Mouse (Mus musculus) midbrain, embryonic 16.5 days (tissue): ENCODE data around the gene Nf1. TPM values are rescaled to one million over a fixed set of nuclear protein-coding genes. Genes with fewer than 3 reads are reported as not detected.

Experiments
- ATAC-seq: fragments of 200-750 bp; cut with Nextera tagmentation; 2 replicates; pipeline ENCODE4 v1.8.0; 2017; ENCODE audit warnings: moderate TSS enrichment
- H3K27ac ChIP-seq: fragments of 300-500 bp; sonication (generic); 2 replicates; pipeline ENCODE4 v1.5.1; 2014; ENCODE audit warnings: mild to moderate bottlenecking, low read length, mixed read lengths
- H3K27me3 ChIP-seq: fragments of 300-500 bp; sonication (generic); 2 replicates; pipeline ENCODE4 v1.6.1; 2014; ENCODE audit warnings: low read depth, low read length, mixed read lengths; ENCODE audit not compliant: control insufficient read depth, insufficient read depth
- H3K36me3 ChIP-seq: fragments of 300-500 bp; sonication (generic); 2 replicates; pipeline ENCODE4 v1.6.1; 2014; ENCODE audit warnings: mild to moderate bottlenecking, low read length, moderate library complexity, mixed read lengths; ENCODE audit not compliant: control insufficient read depth, insufficient read depth
- H3K4me1 ChIP-seq: fragments of 300-500 bp; sonication (generic); 2 replicates; pipeline ENCODE4 v1.6.1; 2014; ENCODE audit warnings: mild to moderate bottlenecking, low read length, mixed read lengths; ENCODE audit not compliant: control insufficient read depth, insufficient read depth
- H3K4me2 ChIP-seq: fragments of 300-500 bp; sonication (generic); 2 replicates; pipeline ENCODE4 v1.6.1; 2014; ENCODE audit warnings: mild to moderate bottlenecking, low read length, mixed read lengths
- H3K4me3 ChIP-seq: fragments of 300-500 bp; sonication (generic); 2 replicates; pipeline ENCODE4 v1.5.1; 2014; ENCODE audit warnings: low read depth, mild to moderate bottlenecking, low read length, moderate library complexity, mixed read lengths
- H3K9ac ChIP-seq: fragments of 300-500 bp; sonication (generic); 2 replicates; pipeline ENCODE4 v1.6.1; 2014; ENCODE audit warnings: low read depth, low read length, mixed read lengths
- H3K9me3 ChIP-seq: fragments of 300-500 bp; sonication (generic); replicated peaks from 2 replicates; pipeline ENCODE4 v1.6.1; 2014; ENCODE audit warnings: mild to moderate bottlenecking, low read length, mixed read lengths; ENCODE audit not compliant: control insufficient read depth, poor library complexity, severe bottlenecking
- WGBS: fragments of 180-500 bp; shearing (Covaris S2); extraction: QIAGEN DNeasy Blood & Tissue Kit; methylation state at CpG from one replicate; pipeline ENCODE4 v1.1.7; 2014; 5-methylcytosine and 5-hydroxymethylcytosine counted together
- polyA plus RNA-seq: library from polyadenylated mRNA; unstranded; fragments of >200 nt; fragmentation: Nextera tagmentation; extraction: Ambion mirVana; gene quantifications from 2 replicates; pipeline ENCODE4 v1.2.1, GENCODE M21; 2015

Gene Nf1
- polyA plus RNA-seq, 1 experiment from 2014 or later, result 4.7 TPM

DNA sequence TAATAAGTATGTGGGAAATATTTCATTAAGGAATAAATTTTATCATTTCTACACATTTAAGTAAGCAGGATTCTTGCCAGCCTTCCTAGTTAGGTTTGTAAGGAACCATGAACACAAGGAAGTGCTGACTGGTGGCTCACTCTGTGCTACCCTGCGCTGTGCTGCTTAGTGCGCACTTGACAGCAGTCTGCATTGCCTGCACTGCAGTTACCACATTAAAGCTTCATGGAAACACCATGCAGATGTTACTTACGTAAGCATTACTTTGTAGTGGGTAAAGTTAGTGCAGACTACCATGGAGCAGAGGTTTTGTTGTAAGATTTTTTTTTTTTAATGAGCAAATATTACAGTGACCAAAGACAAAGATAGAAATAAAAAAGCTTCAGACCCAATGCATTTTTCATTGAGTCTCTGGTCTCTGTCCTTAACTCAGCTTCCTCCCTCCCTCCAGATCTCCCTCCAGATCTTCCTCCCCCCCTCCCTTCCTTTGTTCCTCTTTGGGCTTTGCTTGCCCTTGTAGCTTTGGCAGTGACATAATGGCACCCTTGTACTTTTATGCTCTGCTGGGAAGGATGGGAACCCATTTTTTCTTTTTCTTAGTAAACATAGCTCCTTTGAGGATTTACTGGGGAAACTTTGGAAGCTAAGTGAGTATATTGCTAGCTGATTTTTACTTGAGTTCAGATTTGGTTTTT is 121.4 kb downstream of the Nf1 start:
- Histone ChIP-seq H3K4me2 (no peak overlapping the region), H3K9ac (no peak overlapping the region), H3K36me3 (peaks cover 11% of the 10 kb centered on the region; the same call in 1 of the 2 replicates), H3K4me1 (no peaks in the 10 kb centered on the region), H3K4me3 (no peak overlapping the region), H3K27ac (no peak overlapping the region), H3K27me3 (no peaks in the 10 kb centered on the region), H3K9me3 (no peaks in the 10 kb centered on the region)
- ATAC-seq, result no peak
- WGBS, result 90% methylated on average over 3 of the region's 3 CpGs

- H3K4me3 ChIP-seq, result no peak overlapping the region
- H3K9me3 ChIP-seq, result no peaks in the 10 kb centered on the region
- WGBS, result 89% methylated on average over 1 of the region's 1 CpGs
- no peaks in the 10 kb centered on the region for H3K4me1 ChIP-seq
- no peak for ATAC-seq
- H3K9ac ChIP-seq, result no peak overlapping the region
- no peak overlapping the region for H3K27ac ChIP-seq
- H3K36me3 ChIP-seq, result peaks cover 12% of the 10 kb centered on the region
- H3K27me3 ChIP-seq, result no peaks in the 10 kb centered on the region
- no peak overlapping the region for H3K4me2 ChIP-seq
Measured at GRCm38 (mm10) chr11:79468097-79468496, 128.6 kb downstream of the Nf1 start.

GRCm38 (mm10) chr11:79483392-79483791 is 143.9 kb downstream of the Nf1 start:
- no peak overlapping the region for H3K27ac ChIP-seq
- H3K27me3 ChIP-seq, result no peaks in the 10 kb centered on the region
- H3K4me2 ChIP-seq, result no peak overlapping the region
- ATAC-seq, result no peak
- H3K36me3 ChIP-seq, result peaks cover 6% of the 10 kb centered on the region; the same call in 1 of the 2 replicates
- H3K4me1 ChIP-seq, result no peaks in the 10 kb centered on the region
- H3K9ac ChIP-seq, result no peak overlapping the region
- no peak overlapping the region for H3K4me3 ChIP-seq
- 93% methylated on average over 6 of the region's 6 CpGs for WGBS
- no peaks in the 10 kb centered on the region for H3K9me3 ChIP-seq

- Histone ChIP-seq H3K4me3 (no peak overlapping the region), H3K4me1 (no peaks in the 10 kb centered on the region), H3K9ac (no peak overlapping the region), H3K27ac (no peak overlapping the region), H3K9me3 (no peaks in the 10 kb centered on the region), H3K4me2 (no peak overlapping the region), H3K27me3 (no peaks in the 10 kb centered on the region), H3K36me3 (peaks cover 6% of the 10 kb centered on the region; the same call in 1 of the 2 replicates)
- WGBS, result 92% methylated on average over 7 of the region's 7 CpGs
- ATAC-seq, result no peak
Measured at GRCm38 (mm10) chr11:79483876-79484528, 144.5 kb downstream of the Nf1 start.

GRCm38 (mm10) chr11:79484721-79485120 is 145.2 kb downstream of the Nf1 start:
- H3K36me3 ChIP-seq, result peaks cover 6% of the 10 kb centered on the region; the same call in 1 of the 2 replicates
- ATAC-seq, result no peak
- H3K4me2 ChIP-seq, result no peak overlapping the region
- no peak overlapping the region for H3K27ac ChIP-seq
- no peaks in the 10 kb centered on the region for H3K4me1 ChIP-seq
- no peaks in the 10 kb centered on the region for H3K9me3 ChIP-seq
- H3K27me3 ChIP-seq, result no peaks in the 10 kb centered on the region
- no peak overlapping the region for H3K9ac ChIP-seq
- H3K4me3 ChIP-seq, result no peak overlapping the region

DNA sequence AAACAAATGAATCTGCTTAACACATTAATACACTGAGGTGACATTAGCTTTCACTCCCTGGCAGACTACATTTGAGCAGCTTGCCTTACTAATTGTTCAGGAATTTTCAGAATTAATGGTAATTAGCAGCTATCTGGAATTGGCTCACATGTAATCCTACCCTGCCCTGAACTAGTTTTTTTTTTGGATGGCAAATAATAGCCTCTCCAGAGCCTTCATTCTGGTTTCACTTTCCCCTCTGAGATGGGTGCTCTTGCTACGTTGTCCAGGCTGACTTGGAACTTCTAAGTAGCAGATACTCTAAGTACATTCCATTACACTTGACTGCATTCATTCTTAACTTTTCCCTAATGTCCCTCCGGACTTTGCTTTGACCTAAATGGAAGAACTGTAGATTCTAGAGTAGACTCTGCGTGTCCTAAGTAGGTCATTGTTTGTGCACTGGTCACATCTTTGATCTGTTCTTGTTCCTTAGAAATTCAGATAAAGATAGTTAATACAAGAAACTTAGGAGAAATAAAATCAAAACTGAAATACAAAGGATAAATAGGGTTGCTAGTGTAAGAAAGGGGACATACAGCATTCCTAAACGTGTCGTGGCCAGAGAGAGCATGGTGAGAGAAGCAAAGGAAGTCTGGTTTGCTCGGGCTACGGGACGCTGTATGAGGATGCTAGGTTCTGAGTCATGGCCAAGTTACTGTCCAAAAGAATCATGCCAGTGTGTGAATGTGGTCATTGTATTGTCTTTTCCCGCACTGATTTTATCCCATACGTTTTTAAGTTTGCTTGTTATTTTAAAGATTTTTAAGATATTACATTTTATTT is 155.7 kb downstream of the Nf1 start:
- Histone ChIP-seq H3K9me3 (no peaks in the 10 kb centered on the region), H3K4me2 (no peak overlapping the region), H3K36me3 (no peaks in the 10 kb centered on the region), H3K9ac (no peak overlapping the region), H3K27ac (no peak overlapping the region), H3K27me3 (no peaks in the 10 kb centered on the region), H3K4me1 (peaks cover 4% of the 10 kb centered on the region; the same call in 1 of the 2 replicates), H3K4me3 (no peak overlapping the region)
- whole genome bisulfite sequencing, result 66% methylated on average over 10 of the region's 10 CpGs
- ATAC-seq, result no peak

DNA sequence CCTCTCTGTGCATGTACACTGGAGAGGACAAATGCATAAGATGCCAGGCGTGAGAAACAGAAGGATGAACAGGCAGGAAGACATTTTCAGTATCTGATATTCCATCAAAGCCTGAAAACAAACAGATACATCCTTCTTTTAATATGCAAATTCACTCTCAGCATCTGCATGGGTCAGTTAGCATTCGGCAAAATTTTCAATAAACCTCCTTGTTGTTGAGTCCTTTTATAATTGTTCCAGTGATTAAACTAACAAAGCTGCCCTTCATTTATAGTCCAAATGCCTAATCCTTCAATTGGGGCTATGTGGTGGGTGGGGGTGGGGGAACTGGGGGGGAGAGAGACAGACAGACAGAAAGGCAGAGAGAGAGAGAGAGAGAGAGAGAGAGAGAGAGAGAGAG is 163.4 kb downstream of the Nf1 start:
- Histone ChIP-seq H3K27me3 (no peaks in the 10 kb centered on the region), H3K9me3 (no peaks in the 10 kb centered on the region), H3K27ac (peak overlapping the region; percentile 31; the same call in 1 of the 2 replicates), H3K4me1 (peaks cover 12% of the 10 kb centered on the region), H3K4me2 (peak overlapping the region; percentile 38), H3K4me3 (no peak overlapping the region), H3K9ac (no peak overlapping the region), H3K36me3 (no peaks in the 10 kb centered on the region)
- no peak for ATAC-seq
- WGBS, result 13% methylated on average over 2 of the region's 2 CpGs

- no peaks in the 10 kb centered on the region for H3K36me3 ChIP-seq
- H3K9me3 ChIP-seq, result no peaks in the 10 kb centered on the region
- peaks cover 12% of the 10 kb centered on the region for H3K4me1 ChIP-seq
- H3K4me2 ChIP-seq, result peak within 1 kb of the TSS; percentile 38
- WGBS, result 16% methylated on average over 8 of the region's 8 CpGs
- H3K4me3 ChIP-seq, result peak within 1 kb of the TSS; percentile 7; the same call in 1 of the 2 replicates
- no peak within 1 kb of the TSS for H3K9ac ChIP-seq
- H3K27me3 ChIP-seq, result no peaks in the 10 kb centered on the region
- peak; percentile 84 for ATAC-seq
- H3K27ac ChIP-seq, result peak within 1 kb of the TSS; percentile 31; the same call in 1 of the 2 replicates
Measured at GRCm38 (mm10) chr11:79503845-79504244, 164.4 kb downstream of the Nf1 start, which contains the start of gene Omg. Gene Omg (minus strand): TSS chr11:79504084.
